Mouse (Mus musculus): ENCODE results near the gene Elf2. TPM values are rescaled to one million over a fixed set of nuclear protein-coding genes. Genes with fewer than 3 reads are reported as not detected.

Elf2 gene
- total and polyA plus RNA-seq, 3 experiments, result 38.0 to 53.3 (median 46.5) TPM

DNA sequence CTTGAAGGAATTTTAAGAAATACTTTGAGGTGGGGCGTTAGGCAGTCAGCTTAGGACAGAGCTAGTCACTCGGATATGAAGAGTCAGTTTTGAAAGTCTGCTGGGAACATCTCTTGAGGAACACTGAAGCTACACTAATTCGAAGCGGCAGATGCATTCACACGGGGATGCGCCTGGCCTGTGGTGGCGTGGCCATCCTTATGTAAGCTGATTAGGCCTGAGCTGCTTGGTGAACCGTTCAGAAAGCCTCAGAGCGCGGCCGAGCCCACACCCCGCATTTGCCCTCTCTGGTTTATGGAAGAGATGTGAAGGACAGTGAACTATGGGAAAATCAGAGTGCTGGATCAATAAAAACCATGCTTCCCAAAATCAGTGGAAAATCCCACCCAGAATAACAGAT is 42.9 kb upstream of the Elf2 start:
- Histone ChIP-seq H3K4me3 (ENCODE audit: control insufficient read depth in 1 of 2, insufficient read depth in 1 of 2, low read depth in 2 of 2, low read length in 2 of 2) (no peak overlapping the region), H3K9ac (ENCODE audit: control insufficient read depth, low read depth, low read length, poor library complexity, severe bottlenecking) (no peak overlapping the region), H3K9me3 (replicated peaks; ENCODE audit: insufficient read depth, low read length) (no peaks in the 10 kb centered on the region), H3K4me1 (ENCODE audit: control insufficient read depth in 1 of 2, insufficient read depth in 2 of 2, low read length in 2 of 2) (peaks cover 2 to 21% of the 10 kb centered on the region in 2 experiments), H3K36me3 (ENCODE audit: control insufficient read depth in 1 of 2, insufficient read depth in 2 of 2, low read length in 2 of 2) (peaks cover 0 to 14% of the 10 kb centered on the region in 2 experiments; a peak in 2 of 4 replicates), H3K27ac (ENCODE audit: control insufficient read depth, low read depth, low read length) (no peak overlapping the region), H3K27me3 (ENCODE audit: control insufficient read depth in 1 of 2, insufficient read depth in 2 of 2, low read length in 2 of 2) (no peaks in the 10 kb centered on the region), H3K79me2 (ENCODE audit: control insufficient read depth, insufficient read depth, low read length, poor library complexity) (no peaks in the 10 kb centered on the region)
- TF ChIP-seq CHD2 (IDR thresholded peaks at IDR 0.05; ENCODE audit: low read length), result no peak
- no peak for TF ChIP-seq MAX (IDR thresholded peaks at IDR 0.05; ENCODE audit: low read length)
- no peak for TF ChIP-seq E2F4 (IDR thresholded peaks at IDR 0.05; ENCODE audit: borderline replicate concordance, low read depth, low read length)
- TF ChIP-seq UBTF (IDR thresholded peaks at IDR 0.05; ENCODE audit: borderline replicate concordance, insufficient read depth, low read depth, low read length), result no peak
- no peak for TF ChIP-seq NRF1 (IDR thresholded peaks at IDR 0.05; ENCODE audit: insufficient read depth, low read depth, low read length, poor library complexity, severe bottlenecking)
- no peak for TF ChIP-seq GATA1 (IDR thresholded peaks at IDR 0.05; ENCODE audit: low read depth, low read length)
- TF ChIP-seq RCOR1 (IDR thresholded peaks at IDR 0.05; ENCODE audit: low read depth, low read length), result no peak
- TF ChIP-seq TAL1 (IDR thresholded peaks at IDR 0.05; ENCODE audit: low read length), result no peak
- no peak for DNase-seq (ENCODE audit: low read depth, low spot score)

DNA sequence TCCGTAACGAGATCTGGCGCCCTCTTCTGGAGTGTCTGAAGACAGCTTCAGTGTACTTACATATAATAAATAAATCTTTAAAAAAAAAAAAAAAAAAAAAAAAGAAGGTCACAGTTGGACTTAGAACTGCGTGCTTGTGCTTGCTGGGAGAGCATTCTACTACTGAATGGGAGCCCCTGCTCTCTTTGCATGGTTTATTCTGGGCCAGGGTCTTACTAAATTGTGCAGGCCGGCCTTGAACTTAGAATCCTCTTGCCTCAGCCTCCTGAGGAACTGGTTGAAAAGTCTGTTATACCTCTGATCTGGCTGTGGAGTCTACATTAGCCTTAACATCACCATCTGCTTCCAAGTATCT is 40.2 kb upstream of the Elf2 start:
- peaks cover 0 to 9% of the 10 kb centered on the region in 2 experiments; a peak in 2 of 4 replicates for H3K36me3 ChIP-seq (ENCODE audit: control insufficient read depth in 1 of 2, insufficient read depth in 2 of 2, low read length in 2 of 2)
- peaks cover 2 to 20% of the 10 kb centered on the region in 2 experiments for H3K4me1 ChIP-seq (ENCODE audit: control insufficient read depth in 1 of 2, insufficient read depth in 2 of 2, low read length in 2 of 2)
- H3K9ac ChIP-seq (ENCODE audit: control insufficient read depth, low read depth, low read length, poor library complexity, severe bottlenecking), result no peak overlapping the region
- no peak overlapping the region for H3K27ac ChIP-seq (ENCODE audit: control insufficient read depth, low read depth, low read length)
- H3K9me3 ChIP-seq (replicated peaks; ENCODE audit: insufficient read depth, low read length), result no peaks in the 10 kb centered on the region
- H3K4me3 ChIP-seq (ENCODE audit: control insufficient read depth in 1 of 2, insufficient read depth in 1 of 2, low read depth in 2 of 2, low read length in 2 of 2), result no peak overlapping the region
- TF ChIP-seq EP300 (IDR thresholded peaks at IDR 0.05; ENCODE audit: low read depth in 1 of 2, low read length in 2 of 2) (no peak), MAZ (IDR thresholded peaks at IDR 0.05; ENCODE audit: low read depth, low read length) (no peak), MYB (IDR thresholded peaks at IDR 0.05; ENCODE audit: low read depth, low read length) (no peak), RAD21 (IDR thresholded peaks at IDR 0.05; ENCODE audit: low read depth, low read length) (no peak), MEF2A (IDR thresholded peaks at IDR 0.05; ENCODE audit: extremely low read depth, insufficient replicate concordance, low read depth, low read length, poor library complexity, severe bottlenecking) (no peak), SIN3A (IDR thresholded peaks at IDR 0.05; ENCODE audit: low read length) (no peak), USF2 (IDR thresholded peaks at IDR 0.05; ENCODE audit: borderline replicate concordance in 1 of 2, insufficient read depth in 1 of 2, low read depth in 1 of 2, low read length in 2 of 2) (no peak), ZNF384 (IDR thresholded peaks at IDR 0.05; ENCODE audit: low read depth, low read length) (peak; percentile 90), NRF1 (IDR thresholded peaks at IDR 0.05; ENCODE audit: insufficient read depth, low read depth, low read length, poor library complexity, severe bottlenecking) (no peak), JUND (IDR thresholded peaks at IDR 0.05; ENCODE audit: low read depth, low read length) (no peak), TCF12 (IDR thresholded peaks at IDR 0.05; ENCODE audit: low read depth, low read length) (no peak), MYC (IDR thresholded peaks at IDR 0.05; ENCODE audit: low read depth, low read length) (no peak), CTCF (IDR thresholded peaks at IDR 0.05 in 2 of 3, conservative IDR thresholded peaks at IDR 0.05 in 1 of 3; ENCODE audit: control insufficient read depth in 1 of 3, insufficient read depth in 1 of 3, low read depth in 2 of 3, low read length in 3 of 3, poor library complexity in 1 of 3, severe bottlenecking in 1 of 3) (0 out of 6 replicates have a peak, but pooled peaks of 1 of the 3 experiments have one; percentile 2), ZC3H11A (IDR thresholded peaks at IDR 0.05; ENCODE audit: low read depth, low read length) (no peak), ZKSCAN1 (IDR thresholded peaks at IDR 0.05; ENCODE audit: low read depth, low read length) (no peak), TAL1 (IDR thresholded peaks at IDR 0.05; ENCODE audit: low read length) (no peak), TBP (IDR thresholded peaks at IDR 0.05; ENCODE audit: low read depth, low read length) (peak; percentile 89), MAFK (IDR thresholded peaks at IDR 0.05; ENCODE audit: borderline replicate concordance, low read depth, low read length) (no peak), ETS1 (IDR thresholded peaks at IDR 0.05; ENCODE audit: low read depth, low read length) (no peak), NELFE (IDR thresholded peaks at IDR 0.05; ENCODE audit: low read depth, low read length) (no peak), HCFC1 (IDR thresholded peaks at IDR 0.05; ENCODE audit: low read depth, low read length) (no peak)
- DNase-seq (ENCODE audit: low read depth, low spot score), result peak; percentile 67
- H3K27me3 ChIP-seq (ENCODE audit: control insufficient read depth in 1 of 2, insufficient read depth in 2 of 2, low read length in 2 of 2), result no peaks in the 10 kb centered on the region
- no peaks in the 10 kb centered on the region for H3K79me2 ChIP-seq (ENCODE audit: control insufficient read depth, insufficient read depth, low read length, poor library complexity)
